25 mouse cellular contexts compared by ENCODE assay signal in the genomic region with DNA sequence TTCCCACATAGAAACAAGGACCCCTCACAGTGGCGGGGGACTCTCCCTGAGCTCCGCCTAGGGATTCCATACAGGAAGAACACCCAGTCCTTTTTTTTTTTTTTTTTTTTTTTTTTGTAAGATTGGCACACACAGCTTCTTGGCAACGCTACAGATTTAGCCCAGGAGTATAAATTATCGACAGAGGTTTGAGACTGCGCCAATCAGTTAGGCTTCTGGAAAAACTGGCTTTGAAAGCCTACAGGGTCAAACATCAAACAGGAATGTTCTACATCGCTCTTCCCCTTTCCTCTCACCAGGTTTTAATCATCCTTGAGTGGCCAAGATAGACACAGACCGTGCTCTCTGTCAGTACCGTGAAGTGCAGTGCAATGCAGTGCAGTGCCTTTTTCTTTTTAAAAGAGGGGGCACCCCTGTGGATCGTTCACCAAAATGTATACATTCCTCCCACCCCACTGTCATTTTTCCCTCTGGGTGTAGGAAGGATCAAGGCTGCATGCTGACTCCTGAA.
DNase-seq lines count a peak whose midpoint lies in the region; ATAC-seq and TF ChIP-seq lines count a peak whose summit lies in the region.
"Had no signal": no experiment of that assay in that cellular context is flagged by ENCODE, and none has a peak within 500 bp of the region (broad histone marks: within the 10 kb centered on the region; RNA-seq: fewer than 3 reads in every experiment).

No protein-coding gene starts in this region.

- no peaks in the 10 kb centered on the region for H3K9me3 ChIP-seq in heart, embryonic 13.5 days
- no peaks in the 10 kb centered on the region for H3K9me3 ChIP-seq in limb, embryonic 14.5 days (ENCODE audit: control insufficient read depth, low read length)
- no peaks in the 10 kb centered on the region for H3K9me3 ChIP-seq in limb, embryonic 10.5 days (replicated peaks)
- H3K9me3 ChIP-seq: embryonic facial prominence, embryonic 15.5 days; forebrain, embryonic 10.5 days; intestine, embryonic 15.5 days; limb, embryonic 15.5 days; neural tube, embryonic 15.5 days had no signal

- no peaks in the 10 kb centered on the region for H3K36me3 ChIP-seq in heart, embryonic 13.5 days
- H3K36me3 ChIP-seq in limb, embryonic 14.5 days (ENCODE audit: control insufficient read depth, insufficient read depth, low read length): no peaks in the 10 kb centered on the region
- H3K36me3 ChIP-seq in limb, embryonic 10.5 days: no peaks in the 10 kb centered on the region
- H3K36me3 ChIP-seq: embryonic facial prominence, embryonic 15.5 days; forebrain, embryonic 10.5 days; intestine, embryonic 15.5 days; limb, embryonic 15.5 days; neural tube, embryonic 15.5 days had no signal

- ATAC-seq in heart, embryonic 13.5 days (ENCODE audit: extremely low read depth, insufficient number of reproducible peaks, low FRiP score, low TSS enrichment): no peak
- ATAC-seq in limb, embryonic 14.5 days (ENCODE audit: low FRiP score, low read depth): no peak
- ATAC-seq: activated CD4-positive, CD25-positive, alpha-beta regulatory T cell, adult 4 months; forebrain, postnatal 0 days; intestine, embryonic 15.5 days had no signal

- peaks cover 4% of the 10 kb centered on the region; the same call in 1 of the 2 replicates for H3K27me3 ChIP-seq in heart, embryonic 13.5 days (replicated peaks)
- no peaks in the 10 kb centered on the region for H3K27me3 ChIP-seq in limb, embryonic 14.5 days (ENCODE audit: control insufficient read depth, insufficient read depth, low read length)
- H3K27me3 ChIP-seq in limb, embryonic 10.5 days (ENCODE audit: low read depth, poor library complexity, severe bottlenecking): no peaks in the 10 kb centered on the region; the same call in 1 of the 2 replicates
- H3K27me3 ChIP-seq: embryonic facial prominence, embryonic 15.5 days; limb, embryonic 15.5 days had no signal

- no peak overlapping the region for H3K4me3 ChIP-seq in heart, embryonic 13.5 days
- H3K4me3 ChIP-seq in limb, embryonic 14.5 days (replicated peaks; ENCODE audit: low read length): no peak overlapping the region
- H3K4me3 ChIP-seq in limb, embryonic 10.5 days: no peak overlapping the region
- H3K4me3 ChIP-seq: embryonic facial prominence, embryonic 15.5 days; forebrain, embryonic 10.5 days; intestine, embryonic 15.5 days; layer of hippocampus, adult 2 months; limb, embryonic 15.5 days; myocyte; neural tube, embryonic 15.5 days had no signal

- peak; percentile 16 to 51 for DNase-seq in adrenal gland, adult (ENCODE audit: inconsistent age in 2 of 2, low spot score in 1 of 2)
- no peak for DNase-seq in adrenal gland, postnatal 25 days
- DNase-seq in heart, postnatal 10 days: no peak
- peak; percentile 4 for DNase-seq in limb, embryonic 14.5 days (ENCODE audit: low spot score)
- DNase-seq in limb, embryonic 10.5 days (ENCODE audit: low spot score): no peak
- DNase-seq in urinary bladder, postnatal 14 days (ENCODE audit: low spot score): peak; percentile 43
- no peak for DNase-seq in urinary bladder, postnatal 36 days (ENCODE audit: low spot score in 2 of 2)
- DNase-seq: cerebellum, adult 11-12 months; cerebellum, postnatal 14 days; forebrain, postnatal 0 days; gastrocnemius, postnatal 36 days; kidney, postnatal 14 days; layer of hippocampus, postnatal 36 days; right cerebral cortex, postnatal 25 days; thymus, postnatal 36 days had no signal

- peak overlapping the region; percentile 40 for H3K4me2 ChIP-seq in heart, embryonic 13.5 days
- no peak overlapping the region for H3K4me2 ChIP-seq in limb, embryonic 14.5 days (replicated peaks; ENCODE audit: low read depth, low read length, severe bottlenecking)
- H3K4me2 ChIP-seq: embryonic facial prominence, embryonic 15.5 days; hindbrain, embryonic 14.5 days; intestine, embryonic 15.5 days; limb, embryonic 15.5 days; neural tube, embryonic 15.5 days had no signal

- H3K9ac ChIP-seq in heart, embryonic 13.5 days: no peak overlapping the region
- H3K9ac ChIP-seq in limb, embryonic 14.5 days (ENCODE audit: low read depth, low read length, severe bottlenecking): no peak overlapping the region
- H3K9ac ChIP-seq: embryonic facial prominence, embryonic 15.5 days; forebrain, postnatal 0 days; hindbrain, embryonic 14.5 days; intestine, embryonic 15.5 days; limb, embryonic 15.5 days; neural tube, embryonic 15.5 days had no signal

- WGBS in heart, embryonic 13.5 days: 35% methylated on average over 9 of the region's 9 CpGs
- WGBS in limb, embryonic 14.5 days: 59% methylated on average over 9 of the region's 9 CpGs
- WGBS in limb, embryonic 10.5 days: 79% methylated on average over 9 of the region's 9 CpGs

- H3K27ac ChIP-seq in heart, embryonic 13.5 days (replicated peaks): no peak overlapping the region
- H3K27ac ChIP-seq in limb, embryonic 14.5 days (replicated peaks; ENCODE audit: low read depth, low read length): no peak overlapping the region
- H3K27ac ChIP-seq in limb, embryonic 10.5 days: no peak overlapping the region
- H3K27ac ChIP-seq: embryonic facial prominence, embryonic 15.5 days; forebrain, embryonic 10.5 days; hindbrain, embryonic 14.5 days; intestine, embryonic 15.5 days; layer of hippocampus, adult 2 months; limb, embryonic 15.5 days; neural tube, embryonic 15.5 days had no signal

- TF ChIP-seq POLR2A in limb, embryonic 14.5 days (IDR thresholded peaks at IDR 0.05; ENCODE audit: borderline replicate concordance, extremely low read depth, insufficient read depth, insufficient read length): no peak

- intact Hi-C loops in heart, postnatal 10 days (cut with DNase I): no loop called here

- H3K4me1 ChIP-seq in heart, embryonic 13.5 days: peaks cover 12% of the 10 kb centered on the region
- H3K4me1 ChIP-seq in limb, embryonic 14.5 days (ENCODE audit: control insufficient read depth, insufficient read depth, low read length): 0 out of 2 replicates have a peak, but pooled peaks cover 2% of the 10 kb centered on the region
- peaks cover 31% of the 10 kb centered on the region for H3K4me1 ChIP-seq in limb, embryonic 10.5 days
- H3K4me1 ChIP-seq: intestine, embryonic 15.5 days had no signal

Comparison
In these comparisons a context has a peak if more than half of its experiments do, and no peak if none do; other contexts are left out.
1. DNase-seq: peak in adrenal gland, adult (2 of 2), limb, embryonic 14.5 days (single experiment) and urinary bladder, postnatal 14 days (single experiment); none in adrenal gland, postnatal 25 days (single experiment), heart, postnatal 10 days (0 of 2), limb, embryonic 10.5 days (single experiment) and urinary bladder, postnatal 36 days (0 of 2).